Mouse (Mus musculus): ENCODE data around the gene Nobox. TPM values are rescaled to one million over a fixed set of nuclear protein-coding genes. Genes with fewer than 3 reads are reported as not detected.

Gene Nobox
- total RNA-seq (2023) = not detected

GRCm38 (mm10) chr6:43309454-43309853 lies at the start of gene Nobox:
Gene Nobox (minus strand): TSS chr6:43309554.

GRCm38 (mm10) chr6:43265363-43266041 lies 43.9 kb downstream of the Nobox start, which contains the start of gene Arhgef5:
Gene Arhgef5 (plus strand): TSS chr6:43265582.

Other genes with a start within 250 kb of the Nobox start
- gene Olfr441, start 203.2 kb downstream of the Nobox start, total RNA-seq (2023) = not detected
- gene Olfr237-ps1, start 163.0 kb downstream of the Nobox start, total RNA-seq (2023) = not detected
- gene Olfr437, start 146.3 kb downstream of the Nobox start, total RNA-seq (2023) = not detected
- not detected for gene Olfr13, start 137.4 kb downstream of the Nobox start, total RNA-seq (2023)
- gene Olfr435, start 112.4 kb downstream of the Nobox start, total RNA-seq (2023) = not detected
- gene Olfr434, start 96.5 kb downstream of the Nobox start, total RNA-seq (2023) = not detected
- gene Olfr47, start 78.0 kb downstream of the Nobox start, total RNA-seq (2023) = not detected
- 1.5 TPM for gene Arhgef5, start 44.0 kb downstream of the Nobox start, total RNA-seq (2023)

Measured in CD4-positive naive resting alpha-beta T cell, adult 76 days (primary cell).